ENCODE assay signal across 33 mouse cellular contexts in the genomic region with DNA sequence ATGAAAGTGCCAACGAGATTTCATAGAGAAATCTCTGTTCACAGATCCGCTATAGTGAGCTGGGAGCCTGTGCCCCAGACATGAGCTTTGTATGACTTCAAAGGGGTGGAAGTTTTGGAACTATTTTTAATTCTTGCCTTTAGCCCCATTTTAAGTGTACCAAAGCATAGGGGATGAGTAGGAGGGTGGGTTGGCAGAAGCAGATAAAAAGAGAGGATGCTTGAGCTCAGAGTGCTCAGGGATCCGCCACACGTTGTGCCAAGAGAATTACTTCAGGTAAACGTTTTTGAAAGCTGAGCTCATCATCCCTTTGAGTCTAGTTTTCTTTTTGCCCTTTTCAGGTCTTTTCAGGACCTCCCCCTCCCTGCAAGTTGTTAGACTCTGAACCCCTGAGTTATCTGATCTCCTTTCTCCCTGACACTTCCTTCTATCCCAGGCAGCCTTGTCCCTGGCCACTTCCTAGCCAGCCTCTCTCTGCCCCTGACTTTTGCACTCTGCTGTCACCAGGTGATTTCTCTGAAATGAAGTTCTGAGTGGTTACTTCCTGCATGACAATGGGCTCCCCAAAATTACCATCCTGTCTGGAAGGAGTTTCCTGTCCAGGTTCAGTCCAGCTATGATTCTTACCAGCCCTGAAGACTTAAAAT. TPM values are rescaled to one million over a fixed set of nuclear protein-coding genes. Genes with fewer than 3 reads are reported as not detected.
DNase-seq lines count a peak whose midpoint lies in the region; ATAC-seq and TF ChIP-seq lines count a peak whose summit lies in the region.
"Had no signal": no experiment of that assay in that cellular context is flagged by ENCODE, and none has a peak within 500 bp of the region (broad histone marks: within the 10 kb centered on the region; RNA-seq: fewer than 3 reads in every experiment).

No protein-coding gene starts in this region.

- H3K36me3 ChIP-seq in kidney, embryonic 16.5 days (ENCODE audit: insufficient read depth, low read length), result no peaks in the 10 kb centered on the region
- no peaks in the 10 kb centered on the region for H3K36me3 ChIP-seq in intestine, embryonic 14.5 days (ENCODE audit: control insufficient read depth, insufficient read depth, low read length)
- H3K36me3 ChIP-seq: forebrain, embryonic 12.5 days; G1E; heart, embryonic 12.5 days; hindbrain, embryonic 13.5 days; limb, embryonic 10.5 days; limb, embryonic 15.5 days; liver, embryonic 13.5 days; neural tube, embryonic 15.5 days; stomach, embryonic 15.5 days had no signal

- H3K27me3 ChIP-seq in kidney, embryonic 16.5 days (ENCODE audit: insufficient read depth, low read length), result no peaks in the 10 kb centered on the region
- H3K27me3 ChIP-seq in intestine, embryonic 14.5 days (replicated peaks; ENCODE audit: control insufficient read depth, insufficient read depth, low read length), result no peaks in the 10 kb centered on the region
- no peaks in the 10 kb centered on the region for H3K27me3 ChIP-seq in cerebellum, adult 2 months (ENCODE audit: control insufficient read depth, insufficient read depth, low read length)
- H3K27me3 ChIP-seq: forebrain, embryonic 12.5 days; heart, embryonic 12.5 days; hindbrain, embryonic 13.5 days; limb, embryonic 15.5 days; liver, embryonic 13.5 days; neural tube, embryonic 15.5 days; Patski; stomach, embryonic 15.5 days had no signal

- no peak for DNase-seq in frontal cortex, postnatal 10 days (ENCODE audit: low spot score in 2 of 2)
- no peak for DNase-seq in kidney, postnatal 4 days
- no peak for DNase-seq in intestine, embryonic 14.5 days (ENCODE audit: low spot score)
- peak; percentile 73 for DNase-seq in yolk sac, embryonic 10.5 days (ENCODE audit: low spot score)
- no peak for DNase-seq in cerebellum, adult 2 months
- DNase-seq: adrenal gland, postnatal 10 days; cerebellum, adult 11 months; cerebellum, adult 9-11 months; forebrain, postnatal 0 days; gastrocnemius, postnatal 25 days; heart, adult 18-20 months; heart, postnatal 4 days; layer of hippocampus, postnatal 36 days; liver, embryonic 13.5 days; lung, adult 18-20 months; lung, postnatal 4 days; midbrain, embryonic 14.5 days; retina, postnatal 1 day; right cerebral cortex, postnatal 14 days had no signal

- ATAC-seq in frontal cortex, adult (ENCODE audit: low TSS enrichment), result peak; percentile 73
- no peak for ATAC-seq in kidney, embryonic 16.5 days (ENCODE audit: low FRiP score, low TSS enrichment)
- no peak; the same call in 1 of the 2 replicates for ATAC-seq in intestine, embryonic 14.5 days (replicated peaks; ENCODE audit: low FRiP score, low TSS enrichment, low read depth)
- ATAC-seq in megakaryocyte progenitor cell, adult 5-6 weeks (replicated peaks; ENCODE audit: poor library complexity), result no peak
- ATAC-seq: forebrain, postnatal 0 days; lung, postnatal 0 days; Patski had no signal

- WGBS in kidney, embryonic 16.5 days, result 50% methylated on average over 5 of the region's 5 CpGs
- 62% methylated on average over 5 of the region's 5 CpGs for WGBS in intestine, embryonic 14.5 days
- 73% methylated on average over 5 of the region's 5 CpGs for WGBS in cerebellum, adult 2 months

- peaks cover 46% of the 10 kb centered on the region for H3K4me1 ChIP-seq in kidney, embryonic 16.5 days (ENCODE audit: insufficient read depth, low read length)
- peaks cover 11% of the 10 kb centered on the region for H3K4me1 ChIP-seq in intestine, embryonic 14.5 days (replicated peaks; ENCODE audit: control insufficient read depth, insufficient read depth, low read length)
- peaks cover 4% of the 10 kb centered on the region for H3K4me1 ChIP-seq in cerebellum, adult 2 months (ENCODE audit: control insufficient read depth, insufficient read depth, low read length)
- H3K4me1 ChIP-seq: forebrain, embryonic 12.5 days; hindbrain, embryonic 13.5 days had no signal

- H3K27ac ChIP-seq in kidney, embryonic 16.5 days (ENCODE audit: low read length), result peak overlapping the region; percentile 34; the same call in 1 of the 2 replicates
- H3K27ac ChIP-seq in intestine, embryonic 14.5 days (ENCODE audit: low read depth), result peak overlapping the region; percentile 11
- no peak overlapping the region for H3K27ac ChIP-seq in cerebellum, adult 2 months (ENCODE audit: insufficient read depth, low read length)
- H3K27ac ChIP-seq: forebrain, embryonic 12.5 days; hindbrain, embryonic 13.5 days; limb, embryonic 10.5 days; limb, embryonic 15.5 days; liver, embryonic 13.5 days; neural tube, embryonic 15.5 days; stomach, embryonic 15.5 days had no signal

- no peaks in the 10 kb centered on the region for H3K9me3 ChIP-seq in kidney, embryonic 16.5 days (ENCODE audit: low read length)
- no peaks in the 10 kb centered on the region for H3K9me3 ChIP-seq in intestine, embryonic 14.5 days (ENCODE audit: control insufficient read depth, low read length)
- H3K9me3 ChIP-seq: forebrain, embryonic 12.5 days; G1E; heart, embryonic 12.5 days; hindbrain, embryonic 13.5 days; limb, embryonic 10.5 days; limb, embryonic 15.5 days; liver, embryonic 13.5 days; neural tube, embryonic 15.5 days; stomach, embryonic 15.5 days had no signal

- TF ChIP-seq POLR2A in cerebellum, adult 2 months (IDR thresholded peaks at IDR 0.05; ENCODE audit: borderline replicate concordance, insufficient read depth, low read length), result no peak

- TF ChIP-seq CTCF in cerebellum, adult 2 months (IDR thresholded peaks at IDR 0.05; ENCODE audit: borderline replicate concordance, insufficient read depth, low read depth, low read length), result no peak

- no peak overlapping the region for H3K4me2 ChIP-seq in kidney, embryonic 16.5 days (replicated peaks; ENCODE audit: low read depth, low read length)
- no peak overlapping the region for H3K4me2 ChIP-seq in intestine, embryonic 14.5 days (ENCODE audit: low read length)
- H3K4me2 ChIP-seq: forebrain, embryonic 12.5 days; heart, embryonic 12.5 days; hindbrain, embryonic 13.5 days; limb, embryonic 15.5 days; liver, embryonic 13.5 days; neural tube, embryonic 15.5 days; stomach, embryonic 15.5 days had no signal

- no peak overlapping the region for H3K9ac ChIP-seq in kidney, embryonic 16.5 days (replicated peaks; ENCODE audit: low read length)
- no peak overlapping the region for H3K9ac ChIP-seq in intestine, embryonic 14.5 days (ENCODE audit: low read length)
- H3K9ac ChIP-seq: forebrain, embryonic 12.5 days; forebrain, postnatal 0 days; heart, embryonic 12.5 days; hindbrain, embryonic 13.5 days; limb, embryonic 15.5 days; liver, embryonic 13.5 days; neural tube, embryonic 15.5 days; stomach, embryonic 15.5 days had no signal

- no peak overlapping the region for H3K4me3 ChIP-seq in kidney, embryonic 16.5 days (ENCODE audit: low read length)
- no peak overlapping the region for H3K4me3 ChIP-seq in intestine, embryonic 14.5 days (ENCODE audit: low read depth, low read length)
- H3K4me3 ChIP-seq in cerebellum, adult 2 months (replicated peaks; ENCODE audit: insufficient read depth, low read depth, low read length), result no peak overlapping the region
- H3K4me3 ChIP-seq: erythroblast, embryonic 14.5 days; forebrain, embryonic 12.5 days; heart, embryonic 12.5 days; hindbrain, embryonic 13.5 days; limb, embryonic 10.5 days; limb, embryonic 15.5 days; liver, embryonic 13.5 days; neural tube, embryonic 15.5 days; stomach, embryonic 15.5 days had no signal

RNA-seq across cellular contexts. Expression of gene Gng12, which starts 12.3 kb away (rescaled TPM):
- 111 and 119 TPM in 2 replicates for polyA plus RNA-seq in kidney, embryonic 16.5 days (2015; fragmentation: Nextera tagmentation; extraction: Ambion mirVana)
- polyA plus RNA-seq in intestine, embryonic 14.5 days (2014; fragmentation: Nextera tagmentation; extraction: Ambion mirVana), result 140 and 144 TPM in 2 replicates
- polyA plus RNA-seq in cerebellum, adult 2 months (2012; rRNA removed), result 38.1 and 40.1 TPM in 2 replicates
- total RNA-seq in megakaryocyte progenitor cell, adult 5-6 weeks (2015), result 190 and 214 TPM in 2 replicates
- total RNA-seq in megakaryocyte progenitor cell, adult 5-6 weeks (2017), result 115 and 154 TPM in 2 replicates
- polyA plus RNA-seq: G1E had no signal
